Mouse (Mus musculus) kidney, postnatal 25 days (tissue): ENCODE data around the gene Cd80.
A peak's percentile ranks its signal among the peaks of the same experiment; 100 is the strongest.

Experiments used
- DNase-seq, 2 experiments: peaks; one replicate each; pipeline ENCODE4 v3.0.0; 2021; ENCODE audit warnings: mixed read lengths in 2 of 2

Gene Cd80

DNA sequence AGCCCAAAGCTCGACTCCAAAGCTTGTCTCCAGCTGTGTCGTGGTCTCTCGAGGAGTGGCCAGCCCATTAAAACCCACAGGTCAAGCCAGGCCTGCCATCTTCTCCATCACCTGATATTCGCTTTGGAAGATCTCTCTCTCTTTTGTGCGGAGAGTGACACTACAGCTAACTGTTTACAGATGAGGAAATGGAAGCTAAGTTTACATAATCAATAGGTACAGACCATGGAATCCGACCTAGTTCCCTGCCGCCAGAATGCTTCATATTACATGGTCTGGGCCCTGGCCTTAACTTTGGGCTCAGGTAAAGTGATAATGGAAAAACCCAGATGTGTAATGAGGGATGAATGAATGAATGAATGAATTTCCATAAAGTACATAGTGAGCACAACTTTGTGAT, 4.7 kb upstream of the Cd80 start:
- DNase-seq = no peak

DNA sequence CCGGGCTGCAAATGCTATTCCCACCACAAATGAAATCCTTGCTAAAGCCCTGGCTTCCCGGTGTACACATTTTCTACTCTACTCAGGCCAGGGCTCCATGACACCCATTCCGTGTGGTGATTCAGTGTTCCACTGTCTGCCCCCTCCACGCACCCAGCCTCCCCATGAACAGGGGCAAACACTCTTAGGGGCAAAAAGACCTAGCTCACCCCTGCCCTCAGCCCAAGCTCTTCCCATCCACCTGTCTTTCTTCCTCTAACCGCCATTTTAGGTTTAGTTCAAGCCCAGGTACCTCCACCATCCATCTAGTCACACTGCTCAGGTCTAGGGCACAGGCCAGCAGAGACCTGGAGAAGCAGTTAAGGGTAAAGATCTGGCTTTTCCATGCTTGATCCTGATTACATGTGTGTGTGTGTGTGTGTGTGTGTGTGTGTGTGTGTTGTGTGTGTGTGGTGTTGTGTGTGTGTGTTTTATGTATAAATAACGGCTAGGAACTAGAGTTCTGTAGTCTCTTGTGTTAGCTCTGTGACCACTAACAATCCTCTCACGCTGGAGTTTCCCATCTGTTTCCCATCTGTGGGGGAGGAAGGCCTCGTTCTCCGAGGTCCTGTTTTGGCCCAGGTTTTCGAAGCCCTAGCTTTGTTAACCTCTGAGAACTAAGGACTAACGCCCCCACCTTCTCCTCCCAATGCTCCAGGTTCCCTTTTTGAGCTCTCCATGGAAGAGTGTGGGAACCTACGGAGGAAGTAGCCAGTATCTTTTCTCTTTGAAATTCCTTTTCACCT, 3.7 kb upstream of the Cd80 start:
- DNase-seq = no peak

DNA sequence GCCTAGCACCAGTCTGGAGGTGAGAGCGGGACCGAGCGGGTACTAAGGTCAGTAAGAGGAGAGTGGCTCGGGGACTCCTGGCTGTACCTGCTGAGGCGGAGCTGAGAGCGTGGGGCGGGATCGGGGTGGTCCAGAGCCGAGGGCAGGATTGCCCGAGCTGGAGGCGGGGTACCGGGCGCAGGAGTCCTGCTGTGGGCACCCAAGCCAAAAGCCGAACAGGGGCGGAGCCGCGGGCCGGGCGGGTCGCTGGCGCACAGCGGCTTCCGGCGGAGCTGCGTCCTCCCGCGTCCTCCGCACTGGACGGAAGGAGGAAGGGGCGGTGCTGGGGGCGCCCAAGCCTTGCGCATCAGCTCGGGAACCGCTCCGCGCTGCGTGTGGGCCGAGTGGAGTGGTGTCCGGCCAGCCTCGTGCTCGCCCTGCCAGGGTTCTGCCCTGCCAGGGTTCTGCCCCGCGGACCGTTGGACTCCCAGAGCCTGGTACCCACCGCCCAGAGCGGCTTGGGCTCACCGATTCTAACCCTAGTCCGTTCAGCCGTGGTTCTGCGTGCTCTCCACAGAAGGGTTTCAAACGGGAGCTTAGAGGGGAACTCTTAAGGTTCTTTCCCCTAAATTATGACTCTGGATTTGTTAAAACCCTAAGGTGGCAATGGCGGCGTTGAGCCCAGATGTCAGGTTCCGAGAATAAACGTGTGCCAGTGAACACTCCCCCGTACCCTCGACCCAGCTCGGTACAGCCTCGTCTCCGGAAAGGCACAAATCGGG, 2.7 kb upstream of the Cd80 start, which contains the start of gene Adprh:
Gene Adprh (minus strand): TSS at position 262 of the 761 bp plus-strand sequence.
- peak; percentile 93 to 98 for DNase-seq

DNA sequence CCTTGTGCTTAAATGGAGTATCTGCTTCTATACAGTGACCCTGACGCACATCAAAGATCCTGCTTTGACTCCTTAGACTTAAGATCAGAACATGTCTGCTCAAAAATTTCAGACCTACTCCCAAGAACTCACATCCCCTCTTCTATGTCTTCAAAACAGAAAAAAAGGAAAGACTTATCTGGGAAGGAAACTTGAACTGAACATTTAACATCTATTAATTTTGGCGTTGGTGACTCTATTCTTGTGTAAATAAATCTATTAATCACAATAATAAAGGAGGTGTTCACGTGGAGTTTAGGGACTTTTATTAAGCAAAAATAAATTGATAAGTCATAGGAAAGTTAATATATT, 2.2 kb upstream of the Cd80 start:
- DNase-seq = no peak

DNA sequence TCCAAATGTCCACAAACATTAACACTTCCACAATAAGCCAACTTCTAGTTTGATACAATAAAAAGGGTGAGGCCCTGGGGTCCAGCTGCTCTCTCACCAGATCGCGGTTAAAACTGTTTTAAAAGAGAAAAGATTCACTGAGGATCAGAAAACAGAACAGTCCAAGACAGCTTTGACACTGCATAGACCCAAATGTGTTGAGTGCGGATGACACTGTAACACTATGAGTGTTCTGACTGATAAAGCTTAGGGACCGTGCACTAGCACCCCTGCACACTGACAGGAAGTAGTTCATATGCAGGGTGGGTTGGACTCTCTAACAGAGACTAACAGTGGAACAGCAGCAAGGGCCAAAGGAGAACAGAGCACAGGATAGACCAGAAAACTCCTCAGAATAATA, 1.4 kb upstream of the Cd80 start:
- DNase-seq = no peak

DNA sequence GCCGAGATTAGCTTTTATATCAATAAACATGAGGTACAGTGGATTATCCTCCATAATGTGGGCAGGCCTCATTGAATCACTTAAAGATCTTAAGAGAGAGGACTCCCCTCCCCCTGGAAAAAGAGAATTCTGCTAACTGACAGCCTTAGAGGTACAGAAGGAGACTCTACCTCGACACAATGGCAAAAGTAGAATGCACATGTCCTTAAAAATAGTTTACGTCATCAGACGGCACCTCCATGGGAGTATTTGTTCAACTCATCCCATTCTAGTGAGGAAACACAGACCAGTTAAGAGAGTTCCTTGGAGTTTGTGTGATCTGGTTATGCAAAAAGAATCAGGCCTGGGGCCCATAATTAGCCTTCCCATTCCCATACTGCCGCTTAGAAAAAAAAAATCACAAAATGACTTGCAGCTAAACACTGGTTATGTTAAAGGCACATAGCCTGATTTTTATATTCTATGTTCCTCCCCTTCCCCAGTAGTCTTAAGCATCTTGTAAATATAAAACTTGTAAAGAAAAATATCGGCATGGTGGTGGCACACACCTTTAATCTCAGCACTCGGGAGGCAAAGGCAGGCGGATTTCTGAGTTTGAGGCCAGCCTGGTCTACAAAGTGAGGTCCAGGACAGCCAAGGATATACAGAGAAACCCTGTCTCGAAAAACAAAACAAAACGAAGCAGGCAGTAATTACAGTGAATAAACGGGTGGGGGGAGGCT, 667 bp upstream of the Cd80 start:
- no peak for DNase-seq

DNA sequence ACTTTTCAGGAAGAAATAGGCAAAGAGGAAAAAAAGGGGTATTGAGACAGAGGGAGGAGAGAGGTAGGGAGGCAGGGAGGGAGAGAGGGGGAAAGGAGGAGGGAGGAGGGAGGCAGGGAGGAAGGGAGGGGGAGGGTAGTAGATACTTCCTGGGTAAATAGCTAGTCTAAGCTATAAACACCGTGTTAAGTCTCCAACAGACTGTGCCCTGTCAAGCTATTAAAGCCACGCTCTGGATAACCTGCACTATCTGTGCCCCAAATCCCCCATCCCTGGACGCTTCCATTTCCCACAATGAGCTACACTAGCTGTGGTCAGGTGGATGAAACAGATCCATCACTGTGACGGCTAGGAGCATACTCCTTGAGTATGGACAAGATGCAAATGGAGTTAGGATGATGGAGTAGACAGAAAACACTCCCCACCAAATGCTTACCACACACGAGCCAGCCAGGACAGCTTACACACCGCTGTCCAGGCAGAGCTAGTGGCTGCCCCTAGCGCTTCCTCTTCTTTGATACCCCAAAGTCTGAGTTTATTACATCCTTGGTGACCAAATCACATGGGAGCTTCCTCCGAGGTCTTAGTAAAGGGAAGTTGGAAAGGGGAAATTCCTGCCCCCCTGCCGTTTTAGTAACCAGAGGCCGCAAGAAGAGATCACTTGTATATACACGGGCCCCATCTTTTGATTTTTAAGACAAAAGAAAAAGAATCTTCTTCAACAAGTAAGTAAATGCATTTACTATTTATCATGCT, 1.6 kb downstream of the Cd80 start:
- no peak for DNase-seq

DNA sequence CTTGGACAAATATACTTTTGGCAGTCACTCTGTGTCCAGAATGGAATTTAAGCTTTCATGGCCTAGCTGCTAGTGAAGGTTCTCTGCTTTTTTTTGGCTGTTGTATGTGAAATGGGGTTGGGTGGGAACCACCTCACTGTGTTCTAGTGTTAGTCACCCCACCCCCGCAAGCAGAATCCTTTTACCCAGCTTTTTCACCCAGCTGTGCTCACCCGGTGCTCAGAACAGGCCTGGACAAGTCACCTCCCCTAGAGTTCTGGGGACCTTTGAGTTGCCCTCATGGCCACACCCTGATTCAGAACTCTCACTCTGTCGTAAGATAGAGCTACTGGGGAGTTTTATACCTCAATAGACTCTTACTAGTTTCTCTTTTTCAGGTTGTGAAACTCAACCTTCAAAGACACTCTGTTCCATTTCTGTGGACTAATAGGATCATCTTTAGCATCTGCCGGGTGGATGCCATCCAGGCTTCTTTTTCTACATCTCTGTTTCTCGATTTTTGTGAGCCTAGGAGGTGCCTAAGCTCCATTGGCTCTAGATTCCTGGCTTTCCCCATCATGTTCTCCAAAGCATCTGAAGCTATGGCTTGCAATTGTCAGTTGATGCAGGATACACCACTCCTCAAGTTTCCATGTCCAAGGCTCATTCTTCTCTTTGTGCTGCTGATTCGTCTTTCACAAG, 3.4 kb downstream of the Cd80 start:
- DNase-seq = no peak

DNA sequence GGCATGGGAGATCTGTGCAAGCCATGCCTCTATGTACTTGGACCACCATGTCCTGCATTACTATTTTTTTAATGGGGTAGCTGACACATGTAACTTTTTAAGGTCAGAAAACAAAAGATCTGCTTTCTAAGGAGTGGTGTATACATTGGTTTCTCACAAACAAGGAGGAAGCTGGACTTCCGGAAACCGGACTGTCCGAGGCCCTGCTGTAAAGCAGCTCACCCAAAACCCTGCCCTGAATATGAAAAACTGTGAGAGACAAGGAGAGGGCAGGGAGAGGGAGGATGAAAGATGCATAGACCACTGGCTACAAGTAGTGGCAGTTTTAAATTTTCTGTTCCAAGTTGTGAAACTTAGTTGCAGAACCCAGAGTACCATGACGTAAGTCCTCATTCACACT, 4.6 kb downstream of the Cd80 start:
- DNase-seq = no peak

DNA sequence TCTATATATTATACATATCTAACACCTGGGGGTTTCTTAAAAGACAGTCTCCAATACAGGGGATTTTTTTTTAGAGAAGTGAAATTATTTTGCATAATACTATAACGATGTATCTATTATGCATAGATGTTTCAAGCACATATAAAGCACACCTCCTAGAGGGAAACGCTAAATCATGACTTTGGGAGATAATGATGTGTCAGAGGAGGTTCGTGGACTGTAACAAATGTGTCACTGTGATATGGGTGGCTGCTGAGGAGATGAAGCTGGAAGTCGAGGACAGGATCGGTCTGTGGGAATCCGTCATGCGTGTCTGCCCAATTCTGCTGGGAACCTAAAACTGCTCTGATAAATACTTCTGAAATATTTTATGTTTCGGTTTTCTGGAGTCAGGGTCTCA, 6.4 kb downstream of the Cd80 start:
- no peak for DNase-seq

DNA sequence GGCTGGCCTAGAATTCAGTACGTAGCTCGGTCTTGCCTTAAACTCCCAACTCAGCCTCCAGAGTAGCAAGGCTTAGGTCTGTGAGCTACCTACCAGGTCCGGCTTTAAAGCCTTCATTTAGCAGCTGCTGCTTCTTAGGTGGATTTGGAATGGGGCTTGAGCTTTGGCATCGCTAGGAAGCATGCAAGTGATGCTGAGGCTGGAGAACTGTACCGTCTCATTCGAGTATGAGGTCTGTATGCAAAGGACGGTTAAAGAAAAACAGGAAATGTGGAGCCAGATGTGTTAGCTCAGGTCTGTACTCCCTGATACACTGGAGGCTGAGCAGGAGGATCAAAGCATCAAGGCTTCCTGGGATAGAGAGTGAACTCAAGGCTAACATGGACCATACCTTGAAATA, 6.8 kb downstream of the Cd80 start:
- no peak for DNase-seq

DNA sequence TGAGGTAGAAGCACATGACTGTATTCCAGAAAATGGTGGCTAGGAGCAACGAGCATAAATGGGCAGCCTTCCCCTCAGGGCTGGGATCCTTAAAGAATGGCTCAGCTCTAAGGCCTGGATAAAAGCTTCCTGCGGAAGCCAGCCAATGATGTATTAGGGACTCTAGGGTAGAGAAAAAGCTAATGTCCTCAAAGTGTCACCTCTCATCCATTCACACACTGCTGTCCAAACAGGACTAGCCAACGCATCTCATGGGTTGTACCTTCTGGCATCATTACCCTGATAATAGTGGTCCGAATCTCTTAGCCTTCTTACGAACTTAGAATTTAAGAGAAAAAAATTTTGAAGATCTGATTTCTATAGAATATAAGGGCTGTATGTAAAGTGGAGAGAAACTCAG, 7.9 kb downstream of the Cd80 start:
- DNase-seq = no peak

DNA sequence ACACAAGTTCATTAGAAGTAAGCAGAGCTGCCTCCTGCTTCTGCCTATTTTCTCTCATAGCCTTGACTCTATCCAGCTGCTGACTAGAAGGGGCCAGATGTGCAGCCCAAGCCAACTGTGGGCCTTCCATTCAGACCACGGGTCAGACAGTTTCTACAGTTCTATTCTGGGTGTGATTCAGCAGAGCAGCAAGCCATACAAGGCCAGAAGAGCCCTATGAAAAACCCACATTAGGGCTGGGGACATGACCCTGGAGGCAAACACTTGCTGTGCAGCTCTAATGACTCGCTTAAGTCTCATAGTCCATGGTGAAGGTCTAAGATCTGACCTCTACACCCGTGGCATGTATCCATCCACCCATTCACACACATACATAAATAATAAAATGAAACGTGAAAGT, 10.7 kb downstream of the Cd80 start:
- DNase-seq = no peak

DNA sequence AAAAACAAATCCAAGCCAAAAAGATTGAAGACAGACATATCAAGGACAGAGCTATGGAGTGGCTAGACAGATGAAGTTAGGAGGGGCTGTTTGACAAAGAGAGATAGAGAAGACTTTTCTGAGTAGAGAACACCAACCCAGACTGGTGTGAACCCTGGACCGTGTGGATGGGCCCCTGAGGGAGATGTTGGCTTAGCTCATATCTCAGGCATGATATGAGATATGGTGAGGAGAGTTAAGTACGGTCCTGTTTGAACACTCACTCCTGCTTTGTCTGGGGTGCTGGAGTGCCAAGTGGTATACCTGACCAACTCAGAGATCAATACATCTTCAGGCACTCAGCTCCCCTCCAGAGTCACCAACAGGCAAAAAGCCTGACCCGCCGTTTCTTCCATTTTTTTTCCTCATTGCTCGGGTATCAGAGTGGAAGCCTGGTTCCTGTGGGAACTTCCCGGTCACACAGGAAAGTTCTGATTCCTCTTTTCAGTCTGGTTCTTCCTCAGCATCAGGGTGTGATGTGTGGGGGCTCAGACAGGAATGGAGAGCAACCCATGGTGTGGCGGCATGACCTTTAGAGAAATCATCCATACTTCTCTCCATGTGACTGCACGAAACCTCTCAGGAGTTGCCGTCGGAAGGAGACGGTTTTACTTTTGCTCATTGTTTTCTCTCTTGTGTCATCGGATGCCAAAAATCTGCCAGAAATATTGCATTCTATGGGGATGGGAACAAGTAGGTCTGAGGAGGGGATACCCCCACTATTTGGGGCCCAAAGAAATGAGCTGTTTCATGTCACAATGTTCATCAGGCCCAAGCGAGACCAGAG, 11.9 kb downstream of the Cd80 start:
- no peak for DNase-seq

DNA sequence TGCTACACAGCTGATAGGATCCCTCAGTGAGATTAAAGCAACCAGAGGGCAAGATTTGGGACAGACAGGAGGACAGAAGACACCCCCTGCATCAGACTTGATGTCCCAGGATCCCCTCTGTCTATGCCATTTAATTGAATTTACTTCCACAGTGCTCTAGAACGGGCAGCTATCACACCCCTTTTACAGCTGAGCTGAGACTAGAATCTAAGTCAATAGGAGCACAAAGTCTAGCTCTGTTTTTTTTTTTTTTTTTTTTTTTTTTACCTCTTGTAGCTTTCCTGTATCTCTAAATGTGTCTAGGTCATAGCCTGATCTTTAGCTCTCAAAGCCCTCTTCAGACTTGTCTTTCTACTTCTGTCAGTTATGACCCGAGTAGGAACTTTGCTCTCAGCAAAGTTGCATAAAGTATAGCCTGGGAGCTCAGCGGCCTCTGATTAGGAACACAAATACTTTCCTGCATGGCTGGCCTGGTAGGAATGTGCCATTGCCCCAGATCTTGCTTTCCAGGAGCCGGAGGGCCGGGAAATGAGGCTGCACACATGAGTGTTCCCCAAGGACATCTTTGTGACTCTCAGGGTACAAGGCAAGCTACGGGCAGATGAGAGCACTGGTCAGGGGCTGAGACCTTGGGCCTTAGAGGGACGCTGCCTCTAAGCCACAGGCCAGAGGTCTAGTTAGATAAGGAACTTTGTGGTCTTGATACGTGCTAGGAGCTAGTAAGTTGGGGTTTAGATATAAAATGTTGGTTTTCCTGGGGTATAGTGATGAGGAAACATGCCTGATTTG, 12.8 kb downstream of the Cd80 start:
- peak in 1 of 2 experiments; percentile 18 for DNase-seq

DNA sequence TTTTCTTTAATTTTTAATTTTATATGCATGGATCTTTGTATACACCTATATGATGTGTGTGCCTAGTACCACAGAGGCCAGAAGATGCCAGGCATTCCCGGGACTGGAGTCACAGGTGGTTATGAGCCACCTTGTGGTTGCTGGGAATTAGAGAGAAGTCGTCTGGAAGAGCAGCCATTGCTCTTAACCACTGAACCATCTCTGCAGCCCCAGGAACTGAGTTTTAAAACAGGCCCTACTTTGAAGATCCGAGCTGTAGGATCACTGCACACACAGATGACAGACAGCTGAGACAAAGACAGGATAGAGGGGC, 13.3 kb downstream of the Cd80 start:
- peak in 1 of 2 experiments; percentile 35 for DNase-seq

DNA sequence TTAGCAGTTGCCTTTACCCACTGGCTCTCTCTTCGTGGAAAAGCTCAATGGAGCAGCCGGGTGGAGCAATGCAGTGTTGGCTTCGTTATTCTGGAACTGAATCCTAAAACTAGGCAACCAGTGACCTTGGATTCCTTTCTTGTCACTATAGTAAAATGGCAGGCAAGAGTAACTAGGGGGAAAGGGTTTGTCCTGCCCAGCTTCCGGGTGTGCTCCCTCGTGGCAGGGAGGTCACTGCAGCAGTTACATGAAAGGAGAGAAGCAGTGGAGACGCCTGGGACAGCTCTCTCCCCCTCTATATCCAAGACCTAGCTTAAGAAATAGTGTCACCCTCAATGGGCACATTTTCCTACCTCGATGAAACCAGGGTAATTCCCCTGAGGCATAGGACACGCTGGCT, 14.1 kb downstream of the Cd80 start:
- DNase-seq = no peak

DNA sequence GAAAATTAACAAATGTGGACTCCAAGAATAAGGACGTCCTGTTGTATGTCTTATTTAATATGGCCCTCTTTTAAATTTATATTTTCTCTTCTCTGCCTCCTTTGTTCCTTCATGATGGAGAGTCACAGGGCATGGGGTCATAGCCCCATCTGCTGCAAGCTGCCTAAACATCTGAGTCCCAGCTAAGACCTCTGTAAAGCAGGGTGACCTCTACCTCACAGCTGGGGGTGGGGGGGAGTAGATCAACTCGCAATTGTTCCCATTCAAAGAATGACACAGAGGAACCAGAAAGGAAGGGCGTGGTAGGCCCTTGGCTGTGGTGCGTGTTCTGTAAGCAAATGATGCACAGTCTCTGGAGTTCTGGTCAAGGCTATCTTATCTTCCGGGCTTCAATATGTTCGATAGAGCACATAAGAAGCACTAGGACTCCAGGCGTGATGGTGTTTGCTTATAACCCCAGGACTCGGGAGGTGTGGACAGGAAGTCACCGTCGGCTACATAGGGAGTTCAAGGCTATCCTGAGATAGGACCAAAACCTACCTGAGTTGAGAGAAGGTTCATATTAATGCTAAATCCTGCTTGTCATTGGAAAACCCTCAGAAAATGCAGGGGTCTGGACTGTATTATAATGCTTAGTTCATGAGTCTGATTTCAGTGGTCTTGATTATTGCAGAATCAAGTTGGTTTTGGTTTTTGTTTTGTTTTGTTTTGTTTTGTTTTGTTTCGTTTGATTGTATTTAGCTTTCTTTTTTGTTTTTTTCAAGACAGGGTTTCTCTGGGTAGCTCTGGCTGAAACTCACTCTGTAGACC, 16.5 kb downstream of the Cd80 start:
- no peak for DNase-seq

DNA sequence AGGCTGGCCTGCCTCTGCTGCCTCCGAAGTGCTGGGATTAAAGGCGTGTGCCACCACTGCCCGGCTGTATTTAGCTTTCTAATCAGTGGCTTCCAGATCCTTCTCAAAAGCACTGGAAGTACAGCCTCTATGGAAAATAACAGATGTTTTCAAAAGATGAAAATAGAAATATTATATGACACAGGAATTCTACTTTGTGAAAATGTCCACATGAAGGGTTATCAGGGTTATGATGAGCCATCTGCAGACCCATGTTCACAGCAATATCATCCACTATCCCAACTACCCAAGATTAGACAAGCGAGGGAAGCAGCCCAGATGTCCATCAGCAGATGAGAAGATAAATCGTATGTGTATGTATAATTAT, 17.1 kb downstream of the Cd80 start:
- DNase-seq = no peak

DNA sequence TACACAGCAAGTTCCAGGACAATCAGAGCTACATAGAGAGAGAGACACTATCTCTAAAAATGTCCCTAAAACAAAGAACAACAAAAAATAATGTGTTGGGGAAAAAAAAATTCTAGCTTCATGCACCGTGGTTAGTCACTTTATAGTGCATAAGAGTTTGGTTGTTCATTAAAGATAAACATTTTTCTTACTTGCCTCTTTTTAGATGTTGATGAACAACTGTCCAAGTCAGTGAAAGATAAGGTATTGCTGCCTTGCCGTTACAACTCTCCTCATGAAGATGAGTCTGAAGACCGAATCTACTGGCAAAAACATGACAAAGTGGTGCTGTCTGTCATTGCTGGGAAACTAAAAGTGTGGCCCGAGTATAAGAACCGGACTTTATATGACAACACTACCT, 18.3 kb downstream of the Cd80 start:
- DNase-seq = no peak
